Comparison of ENCODE assay signal across 9 mouse cellular contexts in genomic region chr9:99242533-99243189, GRCm38 (mm10). TPM values are rescaled to one million over a fixed set of nuclear protein-coding genes. Genes with fewer than 3 reads are reported as not detected.
DNase-seq lines count a peak whose midpoint lies in the region; ATAC-seq and TF ChIP-seq lines count a peak whose summit lies in the region.
"Had no signal": no experiment of that assay in that cellular context is flagged by ENCODE, and none has a peak within 500 bp of the region (broad histone marks: within the 10 kb centered on the region; RNA-seq: fewer than 3 reads in every experiment).

No protein-coding gene starts in this region.

- no peak overlapping the region for H3K27ac ChIP-seq in cerebellum, adult 2 months (ENCODE audit: insufficient read depth, low read length)
- H3K27ac ChIP-seq in intestine, postnatal 0 days (ENCODE audit: low read depth, low read length): peak overlapping the region; percentile 75; the same call in 1 of the 2 replicates
- 0 out of 2 replicates have a peak overlapping the region, but pooled peaks have one; percentile 91 for H3K27ac ChIP-seq in midbrain, embryonic 14.5 days (replicated peaks; ENCODE audit: low read depth, low read length)

- no peak for TF ChIP-seq POLR2A in cerebellum, adult 2 months (IDR thresholded peaks at IDR 0.05; ENCODE audit: borderline replicate concordance, insufficient read depth, low read length)

- H3K36me3 ChIP-seq in intestine, postnatal 0 days (ENCODE audit: control insufficient read depth, insufficient read depth): no peaks in the 10 kb centered on the region
- H3K36me3 ChIP-seq in midbrain, embryonic 14.5 days (ENCODE audit: control insufficient read depth, insufficient read depth, low read length): peaks cover 9% of the 10 kb centered on the region

- no peaks in the 10 kb centered on the region; the same call in 1 of the 2 replicates for H3K4me1 ChIP-seq in cerebellum, adult 2 months (ENCODE audit: control insufficient read depth, insufficient read depth, low read length)
- H3K4me1 ChIP-seq in intestine, postnatal 0 days (replicated peaks; ENCODE audit: control insufficient read depth, insufficient read depth, low read length): no peaks in the 10 kb centered on the region
- H3K4me1 ChIP-seq in midbrain, embryonic 14.5 days (ENCODE audit: control insufficient read depth, insufficient read depth, low read length): peaks cover 13% of the 10 kb centered on the region; the same call in 1 of the 2 replicates

- peak in 1 of 2 experiments; percentile 12 for DNase-seq in cerebellum, adult 2 months
- no peak for DNase-seq in cerebellum, adult 9-10 months
- peak; percentile 90 for DNase-seq in 416B (ENCODE audit: low read depth)
- DNase-seq in midbrain, embryonic 14.5 days: no peak
- no peak for DNase-seq in right cerebral cortex, postnatal 10 days (ENCODE audit: low spot score in 2 of 2)
- no peak for DNase-seq in adrenal gland, postnatal 25 days

- H3K4me2 ChIP-seq in intestine, postnatal 0 days (replicated peaks; ENCODE audit: low read depth): peak overlapping the region; percentile 77
- H3K4me2 ChIP-seq in midbrain, embryonic 14.5 days (ENCODE audit: low read length): peak overlapping the region; percentile 57

- no peaks in the 10 kb centered on the region for H3K27me3 ChIP-seq in cerebellum, adult 2 months (ENCODE audit: control insufficient read depth, insufficient read depth, low read length)
- H3K27me3 ChIP-seq in intestine, postnatal 0 days (replicated peaks; ENCODE audit: control insufficient read depth, insufficient read depth, low read length): no peaks in the 10 kb centered on the region
- H3K27me3 ChIP-seq in midbrain, embryonic 14.5 days (ENCODE audit: control insufficient read depth, insufficient read depth, low read length): no peaks in the 10 kb centered on the region

- H3K9me3 ChIP-seq in intestine, postnatal 0 days (ENCODE audit: control insufficient read depth): no peaks in the 10 kb centered on the region
- no peaks in the 10 kb centered on the region for H3K9me3 ChIP-seq in midbrain, embryonic 14.5 days (ENCODE audit: control insufficient read depth, low read length)

- H3K4me3 ChIP-seq in cerebellum, adult 2 months (replicated peaks; ENCODE audit: insufficient read depth, low read depth, low read length): peak overlapping the region; percentile 99
- H3K4me3 ChIP-seq in intestine, postnatal 0 days (ENCODE audit: low read depth, low read length): peak overlapping the region; percentile 90
- peak overlapping the region; percentile 77 for H3K4me3 ChIP-seq in midbrain, embryonic 14.5 days (replicated peaks; ENCODE audit: low read depth, low read length)

- 8% methylated on average over 17 of the region's 17 CpGs for WGBS in cerebellum, adult 2 months
- 4% methylated on average over 17 of the region's 17 CpGs for WGBS in intestine, postnatal 0 days
- WGBS in midbrain, embryonic 14.5 days: 6% methylated on average over 17 of the region's 17 CpGs

- TF ChIP-seq CTCF in cerebellum, adult 2 months (IDR thresholded peaks at IDR 0.05; ENCODE audit: borderline replicate concordance, insufficient read depth, low read depth, low read length): no peak
- TF ChIP-seq CTCF in intestine, postnatal 0 days (IDR thresholded peaks at IDR 0.05; ENCODE audit: low read depth): peak; percentile 36; the same call in 1 of the 2 replicates

- peak overlapping the region; percentile 62; the same call in 1 of the 2 replicates for H3K9ac ChIP-seq in intestine, postnatal 0 days (ENCODE audit: low read depth, low read length)
- H3K9ac ChIP-seq in midbrain, embryonic 14.5 days (replicated peaks; ENCODE audit: low read length): no peak overlapping the region

- peak; percentile 52 for ATAC-seq in erythroblast, adult 5-6 weeks (replicated peaks; ENCODE audit: low FRiP score, poor library complexity, severe bottlenecking)
- ATAC-seq in intestine, postnatal 0 days: peak; percentile 17
- ATAC-seq in midbrain, embryonic 14.5 days (ENCODE audit: low FRiP score, low TSS enrichment): peak; percentile 71; the same call in 1 of the 2 replicates

RNA-seq across cellular contexts. Expression of gene Cep70, which starts 0.5 kb away (rescaled TPM):
- 15.4 and 15.8 TPM in 2 replicates for polyA plus RNA-seq in cerebellum, adult 2 months (2012; rRNA removed)
- total RNA-seq in erythroblast, adult 5-6 weeks (2015; ENCODE audit: low replicate concordance): 36.4 and 37.3 TPM in 2 replicates
- 27.1 and 57.4 TPM in 2 replicates for total RNA-seq in erythroblast, adult 5-6 weeks (2017; ENCODE audit: low replicate concordance)
- polyA plus RNA-seq in intestine, postnatal 0 days (2015; fragmentation: Nextera tagmentation; extraction: Ambion mirVana): 9.3 and 11.2 TPM in 2 replicates
- 65.4 and 72.1 TPM in 2 replicates for polyA plus RNA-seq in midbrain, embryonic 14.5 days (2014; fragmentation: Nextera tagmentation; extraction: Ambion mirVana)
- total RNA-seq in adrenal gland, postnatal 25 days (2021): 7.5 and 11.7 TPM in 2 replicates

RNA-seq across cellular contexts. Expression of gene Faiml, which starts 5.6 kb away (rescaled TPM):
- polyA plus RNA-seq in cerebellum, adult 2 months (2012; rRNA removed): not detected in 2 replicates
- total RNA-seq in erythroblast, adult 5-6 weeks (2015; ENCODE audit: low replicate concordance): not detected in 2 replicates
- total RNA-seq in erythroblast, adult 5-6 weeks (2017; ENCODE audit: low replicate concordance): not detected in 2 replicates
- not detected in 2 replicates for polyA plus RNA-seq in intestine, postnatal 0 days (2015; fragmentation: Nextera tagmentation; extraction: Ambion mirVana)
- polyA plus RNA-seq in midbrain, embryonic 14.5 days (2014; fragmentation: Nextera tagmentation; extraction: Ambion mirVana): not detected in 2 replicates
- total RNA-seq in adrenal gland, postnatal 25 days (2021): not detected in 2 replicates
- total RNA-seq: hematopoietic stem cell, adult 5-6 weeks had no signal

Comparison
In these comparisons a context has a peak if more than half of its experiments do, and no peak if none do; other contexts are left out.
1. ATAC-seq: peak in every context shown above with its lines; median percentile 71 in midbrain, embryonic 14.5 days; 52 in erythroblast, adult 5-6 weeks; 17 in intestine, postnatal 0 days.